Mouse (Mus musculus): ENCODE results near the gene Cep290. TPM values are rescaled to one million over a fixed set of nuclear protein-coding genes. Genes with fewer than 3 reads are reported as not detected.
A peak's percentile ranks its signal among the peaks of the same experiment; 100 is the strongest.

The Cep290 gene
- total RNA-seq (2012; rRNA removed) (5.2 and 5.5 TPM in 2 replicates), polyA plus RNA-seq (2012; ENCODE audit: insufficient read depth in 1 of 2, insufficient read length in 2 of 2, low read depth in 1 of 2, low replicate concordance in 2 of 2, missing spikeins in 1 of 2) (1 to 10 TPM in 1 of 2 experiments, not detected in 1; 3.8 TPM)

DNA sequence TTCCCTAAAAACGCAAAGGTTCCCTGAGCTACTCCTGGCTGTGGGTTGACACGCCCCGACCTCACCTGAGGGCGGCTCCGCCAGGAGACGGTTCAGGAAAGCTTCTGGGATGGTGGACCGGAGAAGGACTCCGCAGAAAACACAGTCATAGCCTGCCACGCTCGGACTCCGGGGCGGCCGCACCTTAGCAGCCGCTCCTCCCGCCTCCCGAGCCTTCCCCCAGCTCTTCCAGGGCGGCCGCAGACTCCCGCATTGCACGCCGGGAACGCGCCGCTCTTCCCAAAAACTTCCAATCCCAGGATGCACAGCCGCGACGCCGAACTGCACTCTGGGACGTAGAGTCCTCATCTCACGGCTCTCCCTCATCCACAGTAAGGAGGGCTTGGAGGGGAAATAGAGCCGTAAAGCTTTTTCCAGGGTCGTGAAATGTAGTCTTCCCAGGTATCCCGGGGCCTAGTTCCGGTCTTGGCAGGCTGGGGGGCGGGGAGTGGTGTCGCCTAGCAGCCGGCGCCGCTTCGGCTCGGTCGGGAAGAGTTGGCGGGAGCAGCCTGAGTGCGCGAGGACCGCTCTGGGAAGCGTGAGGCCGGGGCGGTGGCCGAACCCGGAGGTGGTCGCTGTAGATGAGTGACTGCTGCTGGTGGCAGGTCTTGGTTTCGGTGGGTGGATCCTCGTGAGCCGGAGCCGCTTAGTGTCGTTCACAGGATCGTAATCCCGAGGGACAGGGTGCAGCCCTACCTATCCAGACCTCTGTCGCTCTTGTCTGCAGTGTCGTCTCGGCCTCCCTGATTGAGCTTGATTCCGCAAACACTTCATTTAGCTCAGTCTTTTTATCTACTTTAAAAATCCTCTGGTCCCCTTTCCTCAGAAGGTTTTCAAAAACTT is at the start of gene Cep290, which contains the start of gene Tmtc3:
Gene Cep290, plus strand, starts transcription at position 462 of the 882 bp plus-strand sequence.
Gene Tmtc3, minus strand, starts transcription at position 254 of the 882 bp plus-strand sequence.
- H3K36me3 ChIP-seq (ENCODE audit: control insufficient read depth in 1 of 2, insufficient read depth in 2 of 2, low read length in 2 of 2), result peaks cover 0 to 2% of the 10 kb centered on the region in 2 experiments; a peak in 2 of 4 replicates
- no peaks in the 10 kb centered on the region for H3K27me3 ChIP-seq (ENCODE audit: control insufficient read depth in 1 of 2, insufficient read depth in 2 of 2, low read length in 2 of 2)
- peak within 1 kb of the TSS; percentile 43; the same call in 1 of the 2 replicates for H3K27ac ChIP-seq (ENCODE audit: control insufficient read depth, low read depth, low read length)
- H3K9ac ChIP-seq (ENCODE audit: control insufficient read depth, low read depth, low read length, poor library complexity, severe bottlenecking), result peak within 1 kb of the TSS; percentile 86
- peak within 1 kb of the TSS; percentile 69 to 89 for H3K4me3 ChIP-seq (ENCODE audit: control insufficient read depth in 1 of 2, insufficient read depth in 1 of 2, low read depth in 2 of 2, low read length in 2 of 2)
- peak; percentile 96 for DNase-seq (ENCODE audit: low read depth, low spot score)
- peaks cover 8% of the 10 kb centered on the region for H3K79me2 ChIP-seq (ENCODE audit: control insufficient read depth, insufficient read depth, low read length, poor library complexity)
- H3K9me3 ChIP-seq (replicated peaks; ENCODE audit: insufficient read depth, low read length), result no peaks in the 10 kb centered on the region
- H3K4me1 ChIP-seq (ENCODE audit: control insufficient read depth in 1 of 2, insufficient read depth in 2 of 2, low read length in 2 of 2), result peaks cover 3 to 9% of the 10 kb centered on the region in 2 experiments; a peak in 3 of 4 replicates
- TF ChIP-seq KAT2A (conservative IDR thresholded peaks at IDR 0.05; ENCODE audit: low read depth, low read length), result peak; percentile 99
- TF ChIP-seq TCF12 (IDR thresholded peaks at IDR 0.05; ENCODE audit: low read depth, low read length), result no peak; the same call in 1 of the 2 replicates
- TF ChIP-seq CHD2 (IDR thresholded peaks at IDR 0.05; ENCODE audit: low read length), result peak; percentile 43
- TF ChIP-seq EP300 (IDR thresholded peaks at IDR 0.05; ENCODE audit: low read depth in 1 of 2, low read length in 2 of 2), result no peak
- TF ChIP-seq CHD1 (IDR thresholded peaks at IDR 0.05; ENCODE audit: low read depth, low read length), result no peak; the same call in 1 of the 2 replicates
- TF ChIP-seq POLR2AphosphoS2 (IDR thresholded peaks at IDR 0.05; ENCODE audit: low read length), result peak; percentile 64; the same call in 1 of the 2 replicates
- no peak for TF ChIP-seq MEF2A (IDR thresholded peaks at IDR 0.05; ENCODE audit: extremely low read depth, insufficient replicate concordance, low read depth, low read length, poor library complexity, severe bottlenecking)
- no peak for TF ChIP-seq CTCF (IDR thresholded peaks at IDR 0.05 in 2 of 3, conservative IDR thresholded peaks at IDR 0.05 in 1 of 3; ENCODE audit: control insufficient read depth in 1 of 3, insufficient read depth in 1 of 3, low read depth in 2 of 3, low read length in 3 of 3, poor library complexity in 1 of 3, severe bottlenecking in 1 of 3)
- no peak for TF ChIP-seq BHLHE40 (IDR thresholded peaks at IDR 0.05; ENCODE audit: borderline replicate concordance, low read depth, low read length)
- TF ChIP-seq MAX (IDR thresholded peaks at IDR 0.05; ENCODE audit: low read length), result peak; percentile 85
- TF ChIP-seq ZMIZ1 (IDR thresholded peaks at IDR 0.05; ENCODE audit: low read depth, low read length), result no peak
- TF ChIP-seq ZKSCAN1 (IDR thresholded peaks at IDR 0.05; ENCODE audit: low read depth, low read length), result no peak
- peak; percentile 85 to 88 for TF ChIP-seq POLR2A (IDR thresholded peaks at IDR 0.05; ENCODE audit: control insufficient read depth in 1 of 2, insufficient read depth in 1 of 2, low read depth in 1 of 2, low read length in 2 of 2, poor library complexity in 1 of 2)
- TF ChIP-seq MXI1 (IDR thresholded peaks at IDR 0.05; ENCODE audit: low read depth, low read length), result peak; percentile 80
- TF ChIP-seq NRF1 (IDR thresholded peaks at IDR 0.05; ENCODE audit: insufficient read depth, low read depth, low read length, poor library complexity, severe bottlenecking), result peak; percentile 42; the same call in 1 of the 2 replicates
- 0 out of 2 replicates have a peak, but pooled peaks have one; percentile 4 for TF ChIP-seq USF1 (IDR thresholded peaks at IDR 0.05; ENCODE audit: low read depth, low read length)
- no peak for TF ChIP-seq RCOR1 (IDR thresholded peaks at IDR 0.05; ENCODE audit: low read depth, low read length)
- TF ChIP-seq HCFC1 (IDR thresholded peaks at IDR 0.05; ENCODE audit: low read depth, low read length), result peak; percentile 99
- TF ChIP-seq ETS1 (IDR thresholded peaks at IDR 0.05; ENCODE audit: low read depth, low read length), result peak; percentile 30; the same call in 1 of the 2 replicates
- TF ChIP-seq POLR2AphosphoS5 (IDR thresholded peaks at IDR 0.05; ENCODE audit: borderline replicate concordance, low read depth, low read length), result no peak
- no peak for TF ChIP-seq ZNF384 (IDR thresholded peaks at IDR 0.05; ENCODE audit: low read depth, low read length)
- peak; percentile 81 for TF ChIP-seq NELFE (IDR thresholded peaks at IDR 0.05; ENCODE audit: low read depth, low read length)
- TF ChIP-seq GATA1 (IDR thresholded peaks at IDR 0.05; ENCODE audit: low read depth, low read length), result no peak
- TF ChIP-seq RAD21 (IDR thresholded peaks at IDR 0.05; ENCODE audit: low read depth, low read length), result no peak
- peak; percentile 52; the same call in 1 of the 2 replicates for TF ChIP-seq TBP (IDR thresholded peaks at IDR 0.05; ENCODE audit: low read depth, low read length)
- no peak for TF ChIP-seq MYB (IDR thresholded peaks at IDR 0.05; ENCODE audit: low read depth, low read length)
- TF ChIP-seq ZC3H11A (IDR thresholded peaks at IDR 0.05; ENCODE audit: low read depth, low read length), result no peak
- no peak for TF ChIP-seq JUND (IDR thresholded peaks at IDR 0.05; ENCODE audit: low read depth, low read length)
- no peak for TF ChIP-seq E2F4 (IDR thresholded peaks at IDR 0.05; ENCODE audit: borderline replicate concordance, low read depth, low read length)
- TF ChIP-seq SMC3 (IDR thresholded peaks at IDR 0.05; ENCODE audit: low read depth, low read length), result no peak
- TF ChIP-seq SIN3A (IDR thresholded peaks at IDR 0.05; ENCODE audit: low read length), result peak; percentile 98
- TF ChIP-seq USF2 (IDR thresholded peaks at IDR 0.05; ENCODE audit: borderline replicate concordance in 1 of 2, insufficient read depth in 1 of 2, low read depth in 1 of 2, low read length in 2 of 2), result no peak
- no peak for TF ChIP-seq TAL1 (IDR thresholded peaks at IDR 0.05; ENCODE audit: low read length)
- TF ChIP-seq MYC (IDR thresholded peaks at IDR 0.05; ENCODE audit: low read depth, low read length), result peak; percentile 59; the same call in 1 of the 2 replicates
